Mouse (Mus musculus): ENCODE results near the gene Nmrk1.
"Not testable (repeated sequence)": the region's sequence is repeated elsewhere in the genome, so short reads cannot be mapped to it uniquely, and the experiment has no call there.

Nmrk1 gene

DNA sequence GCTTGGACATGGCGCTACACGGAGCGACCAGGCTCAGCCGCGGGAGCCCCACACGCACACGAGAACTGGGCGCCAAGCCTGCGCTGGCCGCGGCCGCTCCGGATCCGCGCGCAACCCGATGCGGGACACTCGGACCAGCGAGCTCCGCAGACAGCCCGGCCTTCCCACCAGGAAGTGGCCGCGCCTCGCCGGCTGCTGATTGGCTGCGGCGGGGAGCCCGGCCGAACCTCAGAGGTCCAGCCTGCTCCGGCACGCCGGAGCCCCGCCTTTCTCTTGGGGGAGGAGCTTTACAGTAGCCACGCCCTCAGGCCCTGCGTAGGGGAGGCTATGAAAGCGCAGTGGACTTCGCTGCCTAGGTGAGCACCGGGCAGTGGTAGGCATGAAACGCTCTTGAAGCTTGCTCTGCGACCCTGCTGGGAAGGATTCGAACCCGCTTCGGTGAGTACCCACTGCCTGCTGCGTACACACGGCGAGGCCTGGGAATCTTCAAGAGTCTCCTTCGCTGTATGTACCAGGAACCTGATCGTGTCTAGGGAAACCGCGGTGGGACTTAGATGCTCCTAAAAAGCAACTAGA is at the start of gene Nmrk1, which contains the start of gene Ostf1:
Gene Nmrk1 (plus strand): TSS at position 307 of the 576 bp plus-strand sequence.
Gene Ostf1 (minus strand): TSS at position 180 of the 576 bp plus-strand sequence.
- DNase-seq (ENCODE audit: low spot score) = peak; percentile 98

DNA sequence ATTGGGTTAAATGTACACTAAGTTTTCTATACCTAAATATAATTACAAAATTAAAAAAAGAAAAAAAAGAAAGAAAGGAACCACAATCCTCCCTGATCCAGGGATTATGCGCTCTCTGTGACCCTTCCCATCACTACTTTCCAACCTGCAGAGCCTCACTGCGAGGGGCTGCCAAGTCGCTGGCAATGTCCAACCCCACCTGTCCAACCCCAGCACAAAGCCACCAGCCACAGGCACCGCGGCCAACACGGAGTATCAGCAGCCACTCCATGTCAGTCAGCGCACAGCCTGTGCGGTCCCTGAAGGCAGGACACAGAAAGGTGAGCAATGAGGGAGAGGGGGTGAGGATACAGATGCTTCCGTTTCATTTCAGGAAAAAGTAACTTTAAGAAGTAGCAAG is 49.5 kb upstream of the Nmrk1 start:
- DNase-seq (ENCODE audit: low spot score) = no peak

DNA sequence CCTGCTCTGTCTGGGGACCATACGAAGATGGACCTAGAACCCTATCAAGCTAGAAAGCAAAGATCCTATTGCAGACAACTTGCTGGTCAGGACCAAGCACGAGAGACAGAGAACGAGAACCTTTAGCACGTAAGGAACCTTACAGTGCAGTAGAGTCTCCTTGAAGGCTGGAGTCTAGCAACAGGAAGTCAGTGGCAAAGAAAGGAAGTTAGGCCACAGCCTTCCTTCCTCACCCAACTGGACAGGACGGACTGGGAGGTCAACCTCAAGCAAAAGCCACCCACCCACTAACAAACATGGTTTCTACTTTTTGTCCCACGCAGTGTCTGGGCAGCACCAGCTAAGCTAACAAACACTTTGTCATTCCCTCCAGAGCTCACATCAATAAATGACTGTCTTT is 48.9 kb upstream of the Nmrk1 start:
- no peak for DNase-seq (ENCODE audit: low spot score)

DNA sequence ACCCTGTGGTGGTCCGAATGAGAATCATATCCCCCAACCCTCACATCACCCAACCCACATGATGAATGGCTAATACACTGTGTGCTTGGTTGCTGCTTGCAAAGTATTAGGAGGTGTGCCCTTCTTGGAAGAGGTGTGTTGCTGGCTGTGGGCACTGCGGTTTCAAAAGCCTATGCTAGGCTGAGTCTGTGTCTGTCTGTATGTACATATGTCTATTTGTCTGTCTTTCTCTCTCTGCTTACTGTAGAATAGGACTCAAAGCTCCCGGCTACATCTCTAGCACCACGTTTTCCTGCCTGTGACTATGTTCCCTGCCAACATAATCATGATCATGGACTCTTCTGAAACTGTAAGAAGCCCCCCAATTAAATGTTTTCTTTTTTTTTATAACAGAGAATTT is 48.0 kb upstream of the Nmrk1 start:
- no peak for DNase-seq (ENCODE audit: low spot score)

DNA sequence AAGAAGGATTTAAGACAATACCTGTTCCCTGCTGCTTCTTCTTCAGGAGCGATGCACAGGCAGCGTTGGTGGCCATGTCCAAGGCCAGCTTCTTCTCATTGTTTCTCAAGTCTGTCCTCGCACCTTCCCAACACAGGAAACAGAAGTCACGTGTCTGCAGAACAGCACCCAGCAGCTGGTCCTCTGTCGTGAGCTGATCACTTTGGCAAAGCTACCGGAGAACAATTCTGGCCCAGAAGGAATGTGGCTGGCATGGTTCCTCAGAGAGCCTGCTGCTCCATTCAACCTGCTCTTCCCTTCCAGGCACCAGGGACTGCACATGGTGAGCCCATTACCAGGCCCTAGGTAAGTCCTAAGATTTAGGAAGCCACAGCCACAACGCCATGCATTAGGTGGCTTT is 47.1 kb upstream of the Nmrk1 start:
- DNase-seq (ENCODE audit: low spot score) = no peak

DNA sequence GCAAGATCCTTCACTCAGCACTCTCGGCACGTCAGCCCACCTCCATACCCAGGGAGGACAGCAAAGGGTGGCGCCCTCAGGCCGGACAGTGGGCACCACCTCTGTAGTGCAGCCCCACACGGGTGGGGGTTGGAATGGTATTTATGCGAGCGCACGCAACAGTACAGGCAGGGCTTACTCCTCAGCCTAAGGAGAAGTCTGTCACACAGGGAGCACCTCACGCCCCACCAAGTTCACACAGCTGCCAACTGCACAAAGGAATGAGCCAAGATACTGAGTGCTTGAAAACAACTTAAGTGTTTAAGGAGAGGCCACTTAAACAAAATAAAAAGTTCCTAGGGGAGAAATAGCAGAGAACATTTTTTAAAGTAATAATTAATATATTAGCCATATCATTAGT is 44.6 kb upstream of the Nmrk1 start:
- DNase-seq (ENCODE audit: low spot score) = peak; percentile 53

DNA sequence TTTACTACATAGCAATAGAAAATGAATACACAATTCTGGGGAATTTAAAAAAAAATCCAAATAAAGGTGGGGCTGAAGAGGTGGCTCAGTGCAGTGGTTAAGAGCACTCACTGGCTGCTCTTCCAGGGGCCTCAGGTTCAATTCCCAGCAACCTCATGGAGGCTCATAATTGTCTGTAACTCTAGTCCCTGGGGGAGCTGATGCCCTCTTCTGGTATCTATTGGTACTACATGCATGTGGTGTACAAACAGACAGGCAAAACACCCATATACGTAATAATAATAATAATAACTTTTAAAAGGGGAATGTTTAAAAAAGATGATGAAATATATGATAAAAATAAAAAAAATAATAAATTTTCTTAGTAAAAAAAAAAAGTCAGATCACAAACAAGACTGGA is 43.5 kb upstream of the Nmrk1 start:
- DNase-seq (ENCODE audit: low spot score) = no peak

DNA sequence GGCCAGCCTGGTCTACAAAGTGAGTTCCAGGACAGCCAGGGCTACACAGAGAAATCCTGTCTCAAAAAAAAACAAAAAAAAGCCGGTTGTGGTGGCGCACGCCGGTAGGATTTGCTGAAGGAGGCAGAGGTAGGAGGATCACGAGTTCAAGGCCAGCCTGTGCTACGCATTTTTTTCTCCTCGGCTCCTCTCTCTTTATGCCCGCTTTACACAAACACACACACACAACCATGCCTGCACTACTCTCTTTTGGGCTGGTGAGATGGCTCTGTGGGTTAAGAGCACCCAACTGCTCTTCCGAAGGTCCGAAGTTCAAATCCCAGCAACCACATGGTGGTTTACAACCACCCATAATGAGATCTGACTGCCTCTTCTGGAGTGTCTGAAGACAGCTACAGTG is 42.9 kb upstream of the Nmrk1 start:
- DNase-seq (ENCODE audit: low spot score) = not testable (repeated sequence)

DNA sequence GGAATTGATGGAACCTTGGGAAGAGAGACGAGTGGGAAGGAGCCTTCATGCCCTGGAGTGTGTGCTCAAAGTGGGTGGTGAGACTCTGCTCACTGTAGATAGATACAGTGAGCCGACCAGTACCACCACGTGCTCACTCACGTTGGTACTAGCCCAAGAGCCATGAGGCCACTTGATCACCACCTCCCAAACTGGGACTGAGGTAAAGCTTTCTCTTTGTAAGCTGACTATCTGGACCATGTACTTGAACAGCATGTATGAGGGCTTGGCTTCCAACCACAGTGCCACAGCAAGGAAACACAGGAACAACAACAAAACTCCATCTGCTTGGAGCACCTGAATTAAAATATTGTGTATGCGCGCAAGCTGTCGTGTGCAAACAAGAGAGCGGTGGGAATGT is 42.5 kb upstream of the Nmrk1 start:
- no peak for DNase-seq (ENCODE audit: low spot score)

DNA sequence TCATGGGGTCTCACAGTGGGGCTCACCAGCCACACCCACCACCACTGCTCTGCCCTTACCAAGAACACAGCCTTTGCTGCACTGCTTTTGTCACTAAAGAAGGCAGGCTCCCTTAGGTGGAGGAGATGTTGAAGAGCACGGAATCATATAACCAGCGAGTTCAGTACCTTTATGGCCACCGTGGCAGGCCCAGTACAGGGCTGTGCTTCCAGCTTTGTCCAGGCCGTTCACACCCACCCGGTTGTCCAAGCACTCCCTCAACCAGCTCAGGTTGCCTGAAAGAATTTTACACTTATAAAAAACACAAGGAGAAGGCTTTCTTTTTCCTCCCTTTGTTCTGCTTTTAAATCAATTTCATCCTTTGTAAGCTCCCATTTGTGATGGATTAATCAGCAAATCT is 41.5 kb upstream of the Nmrk1 start:
- DNase-seq (ENCODE audit: low spot score) = no peak

DNA sequence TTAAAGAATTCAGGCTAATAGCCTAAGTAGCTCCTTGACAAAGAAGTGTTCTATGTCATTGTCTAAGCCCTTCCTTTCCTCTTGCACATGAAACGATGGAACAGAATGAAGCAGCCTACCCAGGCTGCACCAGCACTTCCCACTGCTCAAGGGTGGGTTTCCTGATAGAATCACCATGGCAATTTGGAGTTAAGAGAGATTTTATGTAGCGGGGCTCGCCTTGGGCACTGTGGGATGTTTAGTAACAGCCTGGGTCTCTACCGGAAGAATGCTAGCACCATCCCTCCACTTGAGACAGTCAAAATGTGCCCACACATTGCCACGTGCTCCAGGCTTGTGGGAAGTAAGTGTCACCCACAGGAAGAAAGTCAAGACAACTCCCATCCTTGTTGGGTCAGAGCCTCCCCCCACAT is 40.8 kb upstream of the Nmrk1 start:
- peak; percentile 19 for DNase-seq (ENCODE audit: low spot score)

DNA sequence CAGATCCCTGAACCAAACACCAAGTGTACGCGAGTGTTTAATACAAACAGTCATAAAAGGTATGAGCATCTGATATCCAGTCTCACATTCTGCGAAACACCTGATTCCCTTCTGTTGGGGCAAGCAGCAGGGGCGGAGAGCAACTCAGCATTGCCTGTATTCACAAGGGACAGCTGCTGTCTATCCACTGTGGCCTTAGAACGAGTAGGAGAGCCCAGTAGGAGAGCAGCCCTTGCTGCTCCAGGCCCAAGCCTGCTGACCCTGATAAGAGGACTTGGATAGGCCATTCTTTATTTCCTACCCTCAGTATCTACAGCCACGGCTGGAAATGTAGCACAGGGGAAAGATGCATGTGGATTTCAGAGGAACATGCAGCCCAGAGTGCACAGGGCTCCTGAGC is 38.8 kb upstream of the Nmrk1 start:
- no peak for DNase-seq (ENCODE audit: low spot score)

DNA sequence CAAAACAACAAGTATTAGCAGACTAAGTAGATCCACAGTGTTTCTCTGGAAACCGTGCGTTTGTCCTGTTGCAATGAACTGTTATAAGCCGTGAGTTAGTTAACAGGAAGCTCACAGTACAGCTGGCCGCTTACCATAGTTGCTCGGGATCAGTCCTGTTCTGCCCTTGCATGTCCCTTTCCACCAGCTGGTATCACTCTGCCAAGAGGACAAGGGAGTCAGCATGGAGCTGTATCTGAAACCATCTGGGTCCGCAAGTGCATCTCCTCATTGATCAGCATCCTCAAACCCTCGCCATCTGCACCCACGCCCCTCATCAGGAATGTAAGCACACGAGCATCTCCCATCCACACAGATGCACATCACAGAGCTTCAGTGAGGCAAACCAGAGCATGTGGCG is 38.0 kb upstream of the Nmrk1 start:
- no peak for DNase-seq (ENCODE audit: low spot score)

DNA sequence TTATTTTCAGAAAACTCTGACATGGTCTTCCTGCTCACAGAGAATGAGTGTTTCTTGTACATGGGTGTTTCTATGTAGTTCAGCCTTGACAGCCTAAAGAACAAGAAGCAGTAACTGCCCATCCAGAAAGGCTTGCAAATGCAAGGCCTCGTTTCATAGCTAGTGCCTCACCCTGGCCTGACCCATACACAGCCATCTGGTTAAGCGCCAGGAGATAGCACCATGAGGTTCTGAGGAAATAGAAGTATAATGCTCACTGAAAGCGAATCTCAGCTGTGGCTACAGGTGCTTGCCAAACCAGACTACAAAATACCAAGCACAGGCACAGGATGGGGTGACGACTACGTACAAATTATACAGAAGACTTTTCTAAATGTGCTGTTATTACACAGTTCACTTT is 34.9 kb upstream of the Nmrk1 start:
- no peak for DNase-seq (ENCODE audit: low spot score)

DNA sequence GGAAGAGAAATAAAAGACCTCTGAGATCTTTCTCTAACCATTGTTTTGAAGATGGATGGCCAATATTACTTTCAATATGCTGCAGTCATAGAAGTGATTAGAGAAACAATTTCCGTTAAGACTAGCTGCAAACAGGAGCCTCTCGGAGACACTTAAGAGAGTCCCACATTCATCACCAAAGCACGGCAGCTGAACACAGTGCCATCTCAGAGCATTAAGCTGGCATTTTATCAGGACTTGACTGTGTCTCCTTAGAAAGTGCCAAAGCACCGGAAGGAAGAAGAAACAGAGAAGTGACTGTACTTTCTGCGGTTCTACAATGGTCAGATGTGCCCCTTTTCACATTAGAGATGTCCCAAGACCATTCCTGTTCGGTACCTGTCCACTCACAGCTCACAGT is 34.0 kb upstream of the Nmrk1 start:
- DNase-seq (ENCODE audit: low spot score) = no peak

DNA sequence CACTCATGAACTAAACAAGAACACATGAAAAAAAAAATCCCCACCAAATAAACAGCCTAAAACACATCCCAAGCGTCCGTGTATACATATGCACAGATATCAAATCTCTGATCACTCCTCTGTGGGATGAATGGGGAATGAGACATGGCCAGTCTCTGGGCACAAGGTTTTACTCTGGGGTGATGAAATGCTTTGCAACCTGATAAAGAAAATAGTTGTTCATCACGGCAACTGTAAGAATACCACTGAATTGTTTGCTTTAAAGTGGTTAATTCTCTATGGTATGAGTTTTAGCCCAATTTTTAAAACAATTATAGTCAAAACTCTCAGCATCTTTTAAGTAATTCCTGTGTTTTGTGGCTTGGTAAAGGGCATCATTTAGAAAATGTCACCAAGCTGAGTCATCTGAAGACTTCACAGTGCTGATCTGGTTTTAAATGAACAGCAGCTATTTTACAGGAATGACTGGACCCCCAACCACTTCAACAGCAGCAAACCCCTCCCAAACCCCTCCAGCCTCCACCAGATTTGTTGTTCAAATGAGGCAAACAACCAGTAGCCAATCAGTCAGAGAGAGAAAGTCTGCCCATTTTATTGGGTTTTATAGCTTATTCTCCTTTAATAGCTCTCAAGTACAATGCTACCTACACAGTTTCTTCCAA is 33.4 kb upstream of the Nmrk1 start:
- no peak for DNase-seq (ENCODE audit: low spot score)

DNA sequence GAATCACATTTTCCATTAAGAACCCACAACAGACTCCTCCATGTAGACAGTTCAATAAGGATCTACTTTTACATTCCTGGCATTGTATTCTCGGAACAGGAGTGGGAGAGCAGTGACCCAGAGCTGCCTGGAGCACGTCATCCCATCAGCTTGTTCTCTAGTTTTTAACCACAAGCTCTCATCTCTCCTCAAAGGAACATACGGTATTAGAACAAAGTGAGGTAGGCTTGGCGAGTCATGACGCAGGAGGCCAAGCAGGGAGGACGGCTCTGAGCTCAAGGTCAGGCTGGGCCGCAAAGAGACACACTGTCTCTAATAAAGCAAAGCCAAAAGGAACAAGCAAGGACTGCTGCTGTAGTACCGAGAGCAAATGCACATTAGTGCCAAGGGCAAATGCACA is 32.7 kb upstream of the Nmrk1 start:
- peak; percentile 46 for DNase-seq (ENCODE audit: low spot score)

DNA sequence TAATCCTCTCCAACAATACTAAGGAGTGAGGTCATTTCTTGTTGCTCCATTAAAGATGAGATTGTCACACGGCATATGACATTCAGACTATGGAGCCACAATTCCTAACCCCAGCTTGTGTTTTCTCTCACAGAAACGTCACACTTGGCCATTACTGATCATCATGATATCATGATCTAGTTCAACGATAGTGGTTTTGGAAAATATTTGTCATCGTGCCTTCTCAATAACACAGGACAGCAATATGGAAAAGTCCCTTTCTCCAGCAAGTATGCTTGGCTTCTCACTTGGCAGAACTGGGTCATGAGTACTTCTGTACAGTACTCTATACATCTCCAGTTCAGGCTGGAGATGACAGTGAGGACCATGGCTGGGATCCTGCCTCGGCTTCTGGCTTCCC is 32.1 kb upstream of the Nmrk1 start:
- no peak for DNase-seq (ENCODE audit: low spot score)

DNA sequence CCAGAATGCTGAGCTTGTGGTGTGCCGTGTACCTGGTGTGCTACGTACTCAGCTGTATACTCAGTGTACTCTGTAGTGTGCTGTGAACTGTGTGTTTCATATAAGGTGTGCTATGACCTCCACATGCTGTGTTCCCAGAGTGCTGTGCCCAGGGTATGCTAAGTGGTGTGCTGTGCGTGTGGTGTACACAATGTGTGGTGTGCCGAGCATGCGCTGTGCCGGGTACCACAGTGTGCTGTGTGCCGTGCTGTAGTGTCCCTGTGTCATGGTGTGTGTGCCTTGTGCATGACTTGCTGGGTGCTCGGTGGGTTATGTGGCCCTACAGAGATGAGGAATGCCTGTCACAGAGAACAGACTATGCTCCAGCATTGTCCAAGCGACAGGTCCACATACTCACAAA is 31.1 kb upstream of the Nmrk1 start:
- no peak for DNase-seq (ENCODE audit: low spot score)

DNA sequence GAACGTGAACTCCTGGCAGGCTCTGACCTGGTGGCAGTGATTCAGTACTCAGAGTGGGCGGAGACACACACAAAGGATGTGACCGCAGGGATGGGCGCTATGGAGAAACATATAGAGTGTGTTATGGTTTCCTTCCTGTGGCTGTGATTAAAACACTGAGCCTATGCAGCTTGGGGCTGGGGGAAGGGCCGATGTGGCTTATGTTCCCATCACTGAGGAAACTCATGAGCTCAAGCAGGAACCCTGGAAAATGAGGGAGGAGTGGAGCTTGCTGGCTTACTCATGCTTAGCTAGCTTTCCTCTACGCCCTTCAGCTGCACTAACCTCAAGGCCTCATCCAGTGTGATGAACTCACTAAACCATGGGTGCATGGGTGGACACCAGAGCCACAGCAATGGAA is 28.7 kb upstream of the Nmrk1 start:
- no peak for DNase-seq (ENCODE audit: low spot score)

DNA sequence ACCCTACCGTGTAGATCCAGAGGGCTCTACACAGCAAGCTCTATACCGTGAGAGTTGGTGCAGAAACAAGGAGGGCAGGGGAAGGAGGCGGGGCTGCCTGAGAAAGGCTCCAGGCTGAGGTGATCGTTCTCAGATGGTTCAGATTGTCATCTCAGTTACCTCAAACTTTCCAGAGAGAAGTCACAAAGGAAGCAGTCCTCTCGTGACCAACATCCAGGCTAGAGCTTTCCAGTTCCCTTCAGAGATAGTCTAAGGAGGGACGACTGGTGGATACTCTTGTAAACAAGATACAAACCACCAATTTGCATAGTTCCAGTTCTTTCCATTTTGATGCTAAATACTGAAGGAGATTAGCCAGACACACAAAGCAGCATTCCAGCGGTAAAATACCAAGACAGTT is 23.8 kb upstream of the Nmrk1 start:
- no peak for DNase-seq (ENCODE audit: low spot score)

DNA sequence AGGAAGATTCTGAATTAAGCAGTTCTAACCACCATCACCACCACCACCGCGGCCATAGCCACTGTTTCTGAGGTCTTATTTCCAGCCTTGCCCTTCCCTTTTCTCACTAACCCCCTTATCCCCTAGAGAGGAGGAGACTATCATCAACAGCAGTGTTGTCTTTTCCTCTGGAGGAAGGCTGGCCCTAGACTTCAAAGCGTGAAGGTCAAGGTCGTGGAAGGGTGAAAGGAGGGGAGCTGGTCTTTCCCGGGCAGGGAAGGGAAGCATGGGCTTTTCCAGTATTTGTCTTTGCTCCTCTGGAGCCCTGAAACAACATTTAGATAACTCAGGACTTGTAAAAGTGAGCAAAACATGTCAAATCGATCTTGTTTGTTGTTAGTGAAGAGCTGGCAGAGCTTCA is 22.8 kb upstream of the Nmrk1 start:
- DNase-seq (ENCODE audit: low spot score) = no peak

DNA sequence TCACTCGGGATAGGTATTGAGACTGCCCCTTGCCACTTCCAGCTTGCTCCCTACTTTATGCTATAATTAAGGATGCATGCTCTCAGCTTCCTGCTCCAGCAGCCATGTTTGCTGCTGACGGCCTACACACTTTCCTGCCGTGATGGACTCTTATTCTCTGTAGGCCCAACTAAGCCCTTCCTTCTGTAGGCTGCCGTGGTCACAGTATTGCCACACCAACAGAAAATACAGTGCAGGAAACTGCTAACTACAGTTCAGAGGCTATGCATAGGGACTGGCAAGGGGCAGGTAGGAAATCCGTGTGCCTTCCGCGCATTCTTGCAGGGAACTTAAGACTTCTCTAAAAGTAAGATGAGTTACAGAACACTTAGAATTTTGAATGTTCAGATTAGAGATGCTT is 17.4 kb upstream of the Nmrk1 start:
- DNase-seq (ENCODE audit: low spot score) = no peak

DNA sequence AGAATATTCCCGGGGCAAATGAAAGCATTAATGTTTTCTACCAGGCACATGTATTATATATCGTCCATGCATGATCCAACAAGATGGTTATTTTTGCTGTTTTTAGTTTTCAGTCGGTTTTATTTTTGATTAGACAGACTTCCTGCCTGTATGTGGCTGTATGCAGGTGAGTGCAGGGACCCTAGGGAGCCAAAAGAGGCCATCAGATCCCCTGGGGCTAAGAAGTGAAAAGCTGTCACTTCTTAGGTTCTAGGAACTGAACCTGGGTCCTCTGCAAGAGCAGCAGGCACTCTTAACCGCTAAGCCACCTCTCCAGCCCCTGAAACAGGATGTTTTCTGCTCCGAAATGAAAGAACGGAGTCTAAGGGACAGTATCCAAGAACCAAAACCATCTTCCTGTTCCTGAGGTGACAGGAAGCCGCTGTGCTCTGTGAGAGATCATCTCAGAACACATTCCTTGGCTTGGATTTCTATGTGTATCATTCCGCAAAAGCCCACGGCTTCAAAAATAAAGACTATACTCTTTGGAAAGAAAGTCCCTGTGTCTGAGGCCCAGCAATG is 16.0 kb upstream of the Nmrk1 start:
- DNase-seq (ENCODE audit: low spot score) = peak; percentile 32

All from lung, postnatal 25 days (tissue).